In the genomic region with DNA sequence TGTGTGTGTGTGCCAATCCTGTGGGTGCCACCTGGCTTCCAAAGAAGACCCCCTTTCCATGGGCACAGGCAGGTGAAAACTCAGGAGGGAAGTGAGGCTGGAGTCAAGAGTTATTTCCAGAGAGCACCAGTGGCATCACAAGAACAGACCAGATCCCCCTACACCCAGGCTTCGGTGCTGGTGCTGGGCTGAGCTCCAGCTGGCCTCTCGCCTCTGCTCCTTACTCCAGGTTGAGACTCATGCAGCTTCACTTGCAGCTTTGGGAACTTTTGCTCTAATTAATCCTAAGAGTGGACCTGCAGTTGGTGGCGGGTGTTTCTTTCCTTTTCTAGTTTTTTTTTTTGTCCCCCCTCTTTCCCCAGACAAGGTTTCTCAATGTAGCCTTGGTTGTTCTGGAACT, we compare ENCODE assay signal across 23 mouse cellular contexts. TPM values are rescaled to one million over a fixed set of nuclear protein-coding genes. Genes with fewer than 3 reads are reported as not detected.
DNase-seq lines count a peak whose midpoint lies in the region; ATAC-seq and TF ChIP-seq lines count a peak whose summit lies in the region.
"Had no signal": no experiment of that assay in that cellular context is flagged by ENCODE, and none has a peak within 500 bp of the region (broad histone marks: within the 10 kb centered on the region; RNA-seq: fewer than 3 reads in every experiment).

No protein-coding gene starts in this region.

- peaks cover 15% of the 10 kb centered on the region for H3K9me3 ChIP-seq in kidney, embryonic 16.5 days (ENCODE audit: low read length)
- H3K9me3 ChIP-seq in liver, embryonic 11.5 days (ENCODE audit: control insufficient read depth, low read length), result peaks cover 3% of the 10 kb centered on the region; the same call in 1 of the 2 replicates
- no peaks in the 10 kb centered on the region; the same call in 1 of the 2 replicates for H3K9me3 ChIP-seq in liver, postnatal 0 days (ENCODE audit: low read length)
- H3K9me3 ChIP-seq: limb, embryonic 15.5 days had no signal

- no peak for TF ChIP-seq POLR2A in kidney, adult 2 months (IDR thresholded peaks at IDR 0.05; ENCODE audit: low read depth, low read length)

- 50% methylated on average over 3 of the region's 3 CpGs for WGBS in kidney, adult 2 months
- 90% methylated on average over 3 of the region's 3 CpGs for WGBS in kidney, embryonic 16.5 days
- WGBS in liver, embryonic 11.5 days, result 80% methylated on average over 3 of the region's 3 CpGs
- 60% methylated on average over 3 of the region's 3 CpGs for WGBS in liver, postnatal 0 days (ENCODE audit: insufficient replicate concordance)

- H3K36me3 ChIP-seq in kidney, adult 2 months (ENCODE audit: control insufficient read depth, insufficient read depth, low read length), result no peaks in the 10 kb centered on the region
- no peaks in the 10 kb centered on the region for H3K36me3 ChIP-seq in kidney, embryonic 16.5 days (ENCODE audit: insufficient read depth, low read length)
- no peaks in the 10 kb centered on the region for H3K36me3 ChIP-seq in liver, embryonic 11.5 days (ENCODE audit: control insufficient read depth, insufficient read depth, low read length)
- no peaks in the 10 kb centered on the region for H3K36me3 ChIP-seq in liver, postnatal 0 days (replicated peaks; ENCODE audit: insufficient read depth, low read length)
- H3K36me3 ChIP-seq: hindbrain, embryonic 10.5 days; hindbrain, embryonic 15.5 days; limb, embryonic 10.5 days; limb, embryonic 15.5 days; midbrain, embryonic 12.5 days; neural tube, embryonic 13.5 days had no signal

- no peaks in the 10 kb centered on the region for H3K27me3 ChIP-seq in kidney, adult 2 months (replicated peaks; ENCODE audit: control insufficient read depth, insufficient read depth, low read length)
- H3K27me3 ChIP-seq in kidney, embryonic 16.5 days (ENCODE audit: insufficient read depth, low read length), result no peaks in the 10 kb centered on the region
- no peaks in the 10 kb centered on the region for H3K27me3 ChIP-seq in liver, embryonic 11.5 days (replicated peaks; ENCODE audit: control insufficient read depth, insufficient read depth, low read length)
- no peaks in the 10 kb centered on the region for H3K27me3 ChIP-seq in liver, postnatal 0 days (ENCODE audit: insufficient read depth, low read length)
- H3K27me3 ChIP-seq: hindbrain, embryonic 15.5 days; limb, embryonic 15.5 days; midbrain, embryonic 12.5 days; neural tube, embryonic 13.5 days had no signal

- no peak for TF ChIP-seq EP300 in liver, postnatal 0 days (IDR thresholded peaks at IDR 0.05; ENCODE audit: low read depth)

- no peak for ATAC-seq in kidney, embryonic 16.5 days (ENCODE audit: low FRiP score, low TSS enrichment)
- no peak for ATAC-seq in liver, embryonic 11.5 days (replicated peaks; ENCODE audit: low FRiP score)
- ATAC-seq in liver, postnatal 0 days, result no peak
- ATAC-seq: forebrain, embryonic 16.5 days; inflammation-experienced regulatory T-cells, adult 6 months had no signal

- no peak overlapping the region for H3K9ac ChIP-seq in kidney, embryonic 16.5 days (replicated peaks; ENCODE audit: low read length)
- no peak overlapping the region for H3K9ac ChIP-seq in liver, embryonic 11.5 days (ENCODE audit: low read depth, low read length)
- H3K9ac ChIP-seq in liver, postnatal 0 days (replicated peaks), result no peak overlapping the region
- H3K9ac ChIP-seq: hindbrain, embryonic 15.5 days; limb, embryonic 15.5 days; midbrain, embryonic 12.5 days; neural tube, embryonic 13.5 days had no signal

- DNase-seq in adrenal gland, adult 2 months, result peak; percentile 29
- no peak for DNase-seq in adrenal gland, adult 18-20 months (ENCODE audit: low spot score in 2 of 2)
- DNase-seq in kidney, adult 2 months, result peak; percentile 62
- DNase-seq in liver, embryonic 11.5 days (ENCODE audit: low spot score), result peak; percentile 7
- no peak for DNase-seq in liver, postnatal 0 days
- DNase-seq in MN1 (ENCODE audit: low spot score), result no peak
- DNase-seq: cerebellum, adult 2 months; cerebellum, postnatal 14 days; heart, postnatal 14 days; layer of hippocampus, adult 9-11 months; lung, postnatal 36 days; right cerebral cortex, postnatal 4 days; thymus, postnatal 4 days had no signal

- no peak overlapping the region for H3K4me3 ChIP-seq in kidney, adult 2 months (ENCODE audit: insufficient read depth, low read depth, low read length)
- no peak overlapping the region for H3K4me3 ChIP-seq in kidney, embryonic 16.5 days (ENCODE audit: low read length)
- no peak overlapping the region for H3K4me3 ChIP-seq in liver, embryonic 11.5 days (ENCODE audit: low read depth, low read length)
- H3K4me3 ChIP-seq in liver, postnatal 0 days (ENCODE audit: low read depth, low read length), result no peak overlapping the region
- H3K4me3 ChIP-seq: erythroblast, embryonic 14.5 days; hindbrain, embryonic 10.5 days; hindbrain, embryonic 15.5 days; limb, embryonic 10.5 days; limb, embryonic 15.5 days; midbrain, embryonic 12.5 days; neural tube, embryonic 13.5 days had no signal

- no peak for TF ChIP-seq CTCF in kidney, adult 2 months (conservative IDR thresholded peaks at IDR 0.05; ENCODE audit: insufficient read depth, insufficient read length, low read depth, low read length)
- TF ChIP-seq CTCF in liver, postnatal 0 days (IDR thresholded peaks at IDR 0.05; ENCODE audit: low read depth), result no peak

- no peak overlapping the region for H3K4me2 ChIP-seq in kidney, embryonic 16.5 days (replicated peaks; ENCODE audit: low read depth, low read length)
- no peak overlapping the region for H3K4me2 ChIP-seq in liver, embryonic 11.5 days
- no peak overlapping the region for H3K4me2 ChIP-seq in liver, postnatal 0 days (ENCODE audit: low read depth, low read length)
- H3K4me2 ChIP-seq: hindbrain, embryonic 15.5 days; limb, embryonic 15.5 days; midbrain, embryonic 12.5 days; neural tube, embryonic 13.5 days had no signal

- peaks cover 8% of the 10 kb centered on the region for H3K4me1 ChIP-seq in kidney, adult 2 months (ENCODE audit: control insufficient read depth, insufficient read depth, low read length)
- H3K4me1 ChIP-seq in kidney, embryonic 16.5 days (ENCODE audit: insufficient read depth, low read length), result no peaks in the 10 kb centered on the region
- no peaks in the 10 kb centered on the region for H3K4me1 ChIP-seq in liver, embryonic 11.5 days (replicated peaks; ENCODE audit: control insufficient read depth, insufficient read depth, low read length)
- 0 out of 2 replicates have a peak, but pooled peaks cover 2% of the 10 kb centered on the region for H3K4me1 ChIP-seq in liver, postnatal 0 days (ENCODE audit: insufficient read depth)
- H3K4me1 ChIP-seq: hindbrain, embryonic 10.5 days; hindbrain, embryonic 15.5 days; limb, embryonic 10.5 days; limb, embryonic 15.5 days; midbrain, embryonic 12.5 days; neural tube, embryonic 13.5 days had no signal

- H3K27ac ChIP-seq in kidney, adult 2 months (ENCODE audit: insufficient read depth, low read depth, low read length), result no peak overlapping the region
- H3K27ac ChIP-seq in kidney, embryonic 16.5 days (ENCODE audit: low read length), result no peak overlapping the region
- H3K27ac ChIP-seq in liver, embryonic 11.5 days (ENCODE audit: low read depth, low read length), result no peak overlapping the region
- no peak overlapping the region for H3K27ac ChIP-seq in liver, postnatal 0 days (ENCODE audit: low read depth)
- H3K27ac ChIP-seq: hindbrain, embryonic 10.5 days; hindbrain, embryonic 15.5 days; limb, embryonic 10.5 days; limb, embryonic 15.5 days; midbrain, embryonic 12.5 days; neural tube, embryonic 13.5 days had no signal

RNA-seq across cellular contexts. Expression of a gene that starts 30.3 kb away (rescaled TPM):
- 10 to 100 TPM; 19.0 to 30.9 TPM for total RNA-seq in adrenal gland, adult 2 months (2021)
- 56.3 and 92.5 TPM in 2 replicates for polyA plus RNA-seq in adrenal gland, adult 2 months (2012; rRNA removed)
- 10 to 100 TPM; 38.6 to 40.0 TPM for total RNA-seq in adrenal gland, adult 18-20 months (2021)
- polyA plus RNA-seq in kidney, adult 2 months (2012; rRNA removed), result 16.7 and 20.0 TPM in 2 replicates
- 63.9 and 67.4 TPM in 2 replicates for polyA plus RNA-seq in kidney, embryonic 16.5 days (2015; fragmentation: Nextera tagmentation; extraction: Ambion mirVana)
- 18.0 and 21.2 TPM in 2 replicates for polyA plus RNA-seq in liver, embryonic 11.5 days (2014; fragmentation: Nextera tagmentation; extraction: Ambion mirVana)
- polyA plus RNA-seq in liver, postnatal 0 days (2015; fragmentation: Nextera tagmentation; extraction: Ambion mirVana), result 12.5 and 13.3 TPM in 2 replicates

Comparison
In these comparisons a context has a peak if more than half of its experiments do, and no peak if none do; other contexts are left out.
1. DNase-seq: peak in adrenal gland, adult 2 months (single experiment), kidney, adult 2 months (single experiment) and liver, embryonic 11.5 days (single experiment); none in adrenal gland, adult 18-20 months (0 of 2), liver, postnatal 0 days (single experiment) and MN1 (single experiment).